Mouse (Mus musculus): ENCODE results near the gene Fcgr1.
A peak's percentile ranks its signal among the peaks of the same experiment; 100 is the strongest.
"Not testable (repeated sequence)": the region's sequence is repeated elsewhere in the genome, so short reads cannot be mapped to it uniquely, and the experiment has no call there.

Fcgr1 gene

GRCm38 (mm10) chr3:96273591-96274465 is 19.9 kb downstream of the Fcgr1 start:
- peak; percentile 46 to 47 for DNase-seq (ENCODE audit: low spot score in 2 of 2)

GRCm38 (mm10) chr3:96269511-96270474 is 24.0 kb downstream of the Fcgr1 start, which contains the start of gene Hist2h2bb:
Gene Hist2h2bb (plus strand): TSS chr3:96269752.
- peak; percentile 94 to 97 for DNase-seq (ENCODE audit: low spot score in 2 of 2)

- not testable (repeated sequence) for DNase-seq (ENCODE audit: low spot score in 2 of 2)
Observed at GRCm38 (mm10) chr3:96268776-96269378, 24.9 kb downstream of the Fcgr1 start.

- DNase-seq (ENCODE audit: low spot score in 2 of 2), result peak; percentile 84 to 86
Observed at GRCm38 (mm10) chr3:96268051-96268775, 25.6 kb downstream of the Fcgr1 start, which contains the start of gene Hist2h3b. Gene Hist2h3b (plus strand): TSS chr3:96268654.

- no peak for DNase-seq (ENCODE audit: low spot score in 2 of 2)
Observed at GRCm38 (mm10) chr3:96267541-96267940, 26.2 kb downstream of the Fcgr1 start.

- no peak for DNase-seq (ENCODE audit: low spot score in 2 of 2)
Observed at GRCm38 (mm10) chr3:96266132-96266710, 27.5 kb downstream of the Fcgr1 start.

- DNase-seq (ENCODE audit: low spot score in 2 of 2), result no peak
Observed at GRCm38 (mm10) chr3:96264404-96264949, 29.3 kb downstream of the Fcgr1 start.

- DNase-seq (ENCODE audit: low spot score in 2 of 2), result peak in 1 of 2 experiments; percentile 36
Observed at GRCm38 (mm10) chr3:96263558-96264403, 30.0 kb downstream of the Fcgr1 start.

- peak; percentile 94 to 97 for DNase-seq (ENCODE audit: low spot score in 2 of 2)
Observed at GRCm38 (mm10) chr3:96262979-96263550, 30.7 kb downstream of the Fcgr1 start, which contains the start of gene Hist2h4. Gene Hist2h4 (minus strand): TSS chr3:96263311.

- peak; percentile 81 to 86 for DNase-seq (ENCODE audit: low spot score in 2 of 2)
Observed at GRCm38 (mm10) chr3:96262216-96262875, 31.4 kb downstream of the Fcgr1 start.

- no peak for DNase-seq (ENCODE audit: low spot score in 2 of 2)
Observed at GRCm38 (mm10) chr3:96261623-96262022, 32.1 kb downstream of the Fcgr1 start.

- DNase-seq (ENCODE audit: low spot score in 2 of 2), result no peak
Observed at GRCm38 (mm10) chr3:96260220-96260619, 33.5 kb downstream of the Fcgr1 start.

- DNase-seq (ENCODE audit: low spot score in 2 of 2), result no peak
Observed at GRCm38 (mm10) chr3:96257190-96257589, 36.6 kb downstream of the Fcgr1 start.

GRCm38 (mm10) chr3:96255926-96256593 is 37.7 kb downstream of the Fcgr1 start:
- no peak for DNase-seq (ENCODE audit: low spot score in 2 of 2)

- DNase-seq (ENCODE audit: low spot score in 2 of 2), result no peak
Observed at GRCm38 (mm10) chr3:96254683-96255355, 39.0 kb downstream of the Fcgr1 start.

GRCm38 (mm10) chr3:96251787-96252186 is 42.0 kb downstream of the Fcgr1 start:
- no peak for DNase-seq (ENCODE audit: low spot score in 2 of 2)

GRCm38 (mm10) chr3:96250890-96251289 is 42.9 kb downstream of the Fcgr1 start:
- DNase-seq (ENCODE audit: low spot score in 2 of 2), result no peak
